Mouse (Mus musculus): ENCODE data around the gene Trpm6. TPM values are rescaled to one million over a fixed set of nuclear protein-coding genes. Genes with fewer than 3 reads are reported as not detected.
A peak's percentile ranks its signal among the peaks of the same experiment; 100 is the strongest.

Gene Trpm6
- polyA plus RNA-seq, 1 experiment from 2014 or later, result 0.91 TPM

GRCm38 (mm10) chr19:18730255-18730654, 19.5 kb upstream of the Trpm6 start:
- Histone ChIP-seq H3K9ac (replicated peaks; ENCODE audit: low read length) (no peak overlapping the region), H3K4me1 (ENCODE audit: insufficient read depth, low read length) (no peaks in the 10 kb centered on the region), H3K27ac (ENCODE audit: low read length) (no peak overlapping the region), H3K27me3 (ENCODE audit: insufficient read depth, low read length) (no peaks in the 10 kb centered on the region), H3K4me3 (ENCODE audit: low read length) (no peak overlapping the region), H3K4me2 (replicated peaks; ENCODE audit: low read depth, low read length) (no peak overlapping the region), H3K36me3 (ENCODE audit: insufficient read depth, low read length) (no peaks in the 10 kb centered on the region), H3K9me3 (ENCODE audit: low read length) (no peaks in the 10 kb centered on the region)
- no peak for ATAC-seq (ENCODE audit: low FRiP score, low TSS enrichment)
- 70% methylated on average over 7 of the region's 7 CpGs for WGBS

GRCm38 (mm10) chr19:18731077-18731476, 18.7 kb upstream of the Trpm6 start:
- H3K4me1 ChIP-seq (ENCODE audit: insufficient read depth, low read length), result no peaks in the 10 kb centered on the region
- no peak overlapping the region for H3K9ac ChIP-seq (replicated peaks; ENCODE audit: low read length)
- H3K9me3 ChIP-seq (ENCODE audit: low read length), result no peaks in the 10 kb centered on the region
- no peak for ATAC-seq (ENCODE audit: low FRiP score, low TSS enrichment)
- H3K4me3 ChIP-seq (ENCODE audit: low read length), result no peak overlapping the region
- WGBS, result 27% methylated on average over 7 of the region's 7 CpGs
- no peaks in the 10 kb centered on the region for H3K36me3 ChIP-seq (ENCODE audit: insufficient read depth, low read length)
- H3K4me2 ChIP-seq (replicated peaks; ENCODE audit: low read depth, low read length), result no peak overlapping the region
- H3K27me3 ChIP-seq (ENCODE audit: insufficient read depth, low read length), result no peaks in the 10 kb centered on the region
- H3K27ac ChIP-seq (ENCODE audit: low read length), result no peak overlapping the region

GRCm38 (mm10) chr19:18735901-18736300, 13.9 kb upstream of the Trpm6 start:
- Histone ChIP-seq H3K4me2 (replicated peaks; ENCODE audit: low read depth, low read length) (no peak overlapping the region), H3K27me3 (ENCODE audit: insufficient read depth, low read length) (no peaks in the 10 kb centered on the region), H3K9me3 (ENCODE audit: low read length) (no peaks in the 10 kb centered on the region), H3K36me3 (ENCODE audit: insufficient read depth, low read length) (no peaks in the 10 kb centered on the region), H3K4me3 (ENCODE audit: low read length) (no peak overlapping the region), H3K9ac (replicated peaks; ENCODE audit: low read length) (no peak overlapping the region), H3K27ac (ENCODE audit: low read length) (no peak overlapping the region), H3K4me1 (ENCODE audit: insufficient read depth, low read length) (no peaks in the 10 kb centered on the region)
- 92% methylated on average over 4 of the region's 4 CpGs for WGBS
- ATAC-seq (ENCODE audit: low FRiP score, low TSS enrichment), result no peak

- H3K4me2 ChIP-seq (replicated peaks; ENCODE audit: low read depth, low read length), result no peak overlapping the region
- no peaks in the 10 kb centered on the region for H3K27me3 ChIP-seq (ENCODE audit: insufficient read depth, low read length)
- H3K36me3 ChIP-seq (ENCODE audit: insufficient read depth, low read length), result no peaks in the 10 kb centered on the region
- H3K4me3 ChIP-seq (ENCODE audit: low read length), result no peak overlapping the region
- no peaks in the 10 kb centered on the region for H3K4me1 ChIP-seq (ENCODE audit: insufficient read depth, low read length)
- H3K9ac ChIP-seq (replicated peaks; ENCODE audit: low read length), result no peak overlapping the region
- H3K27ac ChIP-seq (ENCODE audit: low read length), result no peak overlapping the region
- H3K9me3 ChIP-seq (ENCODE audit: low read length), result no peaks in the 10 kb centered on the region
- ATAC-seq (ENCODE audit: low FRiP score, low TSS enrichment), result no peak
- WGBS, result 88% methylated on average over 7 of the region's 7 CpGs
Observed at GRCm38 (mm10) chr19:18739146-18739545, 10.6 kb upstream of the Trpm6 start.

- no peaks in the 10 kb centered on the region for H3K9me3 ChIP-seq (ENCODE audit: low read length)
- no peaks in the 10 kb centered on the region for H3K4me1 ChIP-seq (ENCODE audit: insufficient read depth, low read length)
- no peaks in the 10 kb centered on the region for H3K36me3 ChIP-seq (ENCODE audit: insufficient read depth, low read length)
- H3K9ac ChIP-seq (replicated peaks; ENCODE audit: low read length), result no peak overlapping the region
- no peak overlapping the region for H3K27ac ChIP-seq (ENCODE audit: low read length)
- no peak overlapping the region for H3K4me3 ChIP-seq (ENCODE audit: low read length)
- no peaks in the 10 kb centered on the region for H3K27me3 ChIP-seq (ENCODE audit: insufficient read depth, low read length)
- WGBS, result 76% methylated on average over 5 of the region's 5 CpGs
- H3K4me2 ChIP-seq (replicated peaks; ENCODE audit: low read depth, low read length), result no peak overlapping the region
- ATAC-seq (ENCODE audit: low FRiP score, low TSS enrichment), result no peak
Observed at GRCm38 (mm10) chr19:18743946-18744345, 5.8 kb upstream of the Trpm6 start.

- Histone ChIP-seq H3K4me1 (ENCODE audit: insufficient read depth, low read length) (peaks cover 12% of the 10 kb centered on the region), H3K4me2 (replicated peaks; ENCODE audit: low read depth, low read length) (no peak overlapping the region), H3K4me3 (ENCODE audit: low read length) (no peak overlapping the region), H3K27me3 (ENCODE audit: insufficient read depth, low read length) (no peaks in the 10 kb centered on the region), H3K9ac (replicated peaks; ENCODE audit: low read length) (no peak overlapping the region), H3K27ac (ENCODE audit: low read length) (no peak overlapping the region), H3K9me3 (ENCODE audit: low read length) (no peaks in the 10 kb centered on the region), H3K36me3 (ENCODE audit: insufficient read depth, low read length) (no peaks in the 10 kb centered on the region)
- 53% methylated on average over 5 of the region's 5 CpGs for WGBS
- ATAC-seq (ENCODE audit: low FRiP score, low TSS enrichment), result no peak
Observed at GRCm38 (mm10) chr19:18746576-18747340, 3.0 kb upstream of the Trpm6 start.

- Histone ChIP-seq H3K4me3 (ENCODE audit: low read length) (no peak overlapping the region), H3K9me3 (ENCODE audit: low read length) (no peaks in the 10 kb centered on the region), H3K27ac (ENCODE audit: low read length) (no peak overlapping the region), H3K36me3 (ENCODE audit: insufficient read depth, low read length) (no peaks in the 10 kb centered on the region), H3K27me3 (ENCODE audit: insufficient read depth, low read length) (no peaks in the 10 kb centered on the region), H3K4me1 (ENCODE audit: insufficient read depth, low read length) (peaks cover 12% of the 10 kb centered on the region), H3K4me2 (replicated peaks; ENCODE audit: low read depth, low read length) (no peak overlapping the region), H3K9ac (replicated peaks; ENCODE audit: low read length) (no peak overlapping the region)
- WGBS, result 78% methylated on average over 4 of the region's 4 CpGs
- no peak for ATAC-seq (ENCODE audit: low FRiP score, low TSS enrichment)
Observed at GRCm38 (mm10) chr19:18747379-18747778, 2.4 kb upstream of the Trpm6 start.

GRCm38 (mm10) chr19:18757191-18757590, 7.4 kb downstream of the Trpm6 start:
- no peak for ATAC-seq (ENCODE audit: low FRiP score, low TSS enrichment)
- Histone ChIP-seq H3K4me3 (ENCODE audit: low read length) (no peak overlapping the region), H3K36me3 (ENCODE audit: insufficient read depth, low read length) (no peaks in the 10 kb centered on the region), H3K27ac (ENCODE audit: low read length) (no peak overlapping the region), H3K9me3 (ENCODE audit: low read length) (no peaks in the 10 kb centered on the region), H3K9ac (replicated peaks; ENCODE audit: low read length) (no peak overlapping the region), H3K27me3 (ENCODE audit: insufficient read depth, low read length) (no peaks in the 10 kb centered on the region), H3K4me2 (replicated peaks; ENCODE audit: low read depth, low read length) (no peak overlapping the region), H3K4me1 (ENCODE audit: insufficient read depth, low read length) (peaks cover 9% of the 10 kb centered on the region; the same call in 1 of the 2 replicates)

- peaks cover 9% of the 10 kb centered on the region; the same call in 1 of the 2 replicates for H3K4me1 ChIP-seq (ENCODE audit: insufficient read depth, low read length)
- H3K36me3 ChIP-seq (ENCODE audit: insufficient read depth, low read length), result no peaks in the 10 kb centered on the region
- H3K9me3 ChIP-seq (ENCODE audit: low read length), result no peaks in the 10 kb centered on the region
- H3K9ac ChIP-seq (replicated peaks; ENCODE audit: low read length), result no peak overlapping the region
- H3K27me3 ChIP-seq (ENCODE audit: insufficient read depth, low read length), result no peaks in the 10 kb centered on the region
- no peak overlapping the region for H3K4me2 ChIP-seq (replicated peaks; ENCODE audit: low read depth, low read length)
- no peak overlapping the region; the same call in 1 of the 2 replicates for H3K27ac ChIP-seq (ENCODE audit: low read length)
- H3K4me3 ChIP-seq (ENCODE audit: low read length), result no peak overlapping the region
- ATAC-seq (ENCODE audit: low FRiP score, low TSS enrichment), result no peak
- 73% methylated on average over 4 of the region's 4 CpGs for WGBS
Observed at GRCm38 (mm10) chr19:18757706-18758105, 7.9 kb downstream of the Trpm6 start.

GRCm38 (mm10) chr19:18758269-18758668, 8.5 kb downstream of the Trpm6 start:
- Histone ChIP-seq H3K27ac (ENCODE audit: low read length) (peak overlapping the region; percentile 14; the same call in 1 of the 2 replicates), H3K4me1 (ENCODE audit: insufficient read depth, low read length) (peaks cover 9% of the 10 kb centered on the region; the same call in 1 of the 2 replicates), H3K9me3 (ENCODE audit: low read length) (no peaks in the 10 kb centered on the region), H3K36me3 (ENCODE audit: insufficient read depth, low read length) (no peaks in the 10 kb centered on the region), H3K27me3 (ENCODE audit: insufficient read depth, low read length) (no peaks in the 10 kb centered on the region), H3K4me3 (ENCODE audit: low read length) (no peak overlapping the region), H3K9ac (replicated peaks; ENCODE audit: low read length) (no peak overlapping the region), H3K4me2 (replicated peaks; ENCODE audit: low read depth, low read length) (no peak overlapping the region; the same call in 1 of the 2 replicates)
- 36% methylated on average over 6 of the region's 6 CpGs for WGBS
- peak; percentile 79 for ATAC-seq (ENCODE audit: low FRiP score, low TSS enrichment)
